Mouse (Mus musculus) cerebellum, adult 8-10 months (tissue): Measurements from ENCODE around the gene Xpnpep1.

ENCODE experiments used
- DNase-seq: peaks from one replicate; pipeline ENCODE4 v3.0.0; 2022

The Xpnpep1 gene

DNA sequence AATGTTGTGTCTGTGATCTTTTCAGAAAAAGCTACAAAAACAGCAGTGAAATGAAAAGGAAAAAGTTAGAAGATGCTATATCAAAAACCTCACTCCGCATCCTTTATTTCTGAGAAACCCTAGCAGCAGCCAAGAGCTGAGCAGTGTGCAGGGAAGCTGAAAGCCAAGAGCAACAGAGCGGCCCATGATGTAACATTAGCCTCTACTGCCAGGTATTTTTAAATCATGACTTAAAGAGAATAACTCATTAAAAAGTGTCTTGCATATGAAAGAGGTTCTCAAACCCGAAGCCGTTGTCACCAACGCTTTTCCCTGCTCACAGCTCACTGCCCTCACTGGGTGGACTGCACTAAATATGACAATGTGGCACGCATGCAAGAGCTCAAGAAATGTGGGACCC, 9.7 kb downstream of the Xpnpep1 start:
- no peak for DNase-seq

DNA sequence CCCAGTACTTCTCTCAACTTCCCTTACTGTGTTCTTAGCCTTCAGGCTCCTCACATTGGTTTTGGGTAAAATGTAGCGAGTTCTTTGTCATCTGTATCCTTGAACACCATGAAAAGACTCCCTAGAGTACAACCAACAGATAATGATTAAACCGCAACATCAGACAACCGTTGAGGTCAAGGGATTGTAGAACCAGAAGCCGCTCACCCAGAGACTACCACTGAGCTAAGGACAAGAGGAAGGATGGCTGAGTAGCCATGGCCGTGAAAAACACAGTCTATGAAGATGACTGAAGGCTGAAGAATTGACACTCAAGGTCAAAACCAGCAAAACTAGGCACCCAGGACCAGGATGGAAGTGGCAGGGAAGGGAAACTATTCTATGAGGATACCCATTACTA, 10.3 kb downstream of the Xpnpep1 start:
- no peak for DNase-seq

DNA sequence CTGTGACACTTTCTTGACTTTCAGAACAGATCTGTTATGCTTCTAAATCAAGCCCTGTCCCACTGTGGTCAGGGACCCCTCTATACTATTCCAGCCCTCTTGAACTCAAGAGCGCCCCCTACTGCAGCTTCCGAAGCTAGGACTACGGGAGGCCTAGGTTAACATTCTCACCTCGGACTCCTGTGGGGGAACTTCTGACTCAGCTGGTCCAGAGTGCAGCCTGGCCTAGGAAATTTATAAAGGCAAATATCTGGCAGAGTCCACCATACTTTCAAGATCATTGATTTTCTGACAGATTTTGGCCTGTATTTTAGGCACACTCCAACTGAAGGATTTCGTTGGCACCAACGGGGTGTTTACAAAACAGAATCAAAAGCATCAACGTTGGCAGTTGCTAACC, 11.0 kb downstream of the Xpnpep1 start:
- no peak for DNase-seq

DNA sequence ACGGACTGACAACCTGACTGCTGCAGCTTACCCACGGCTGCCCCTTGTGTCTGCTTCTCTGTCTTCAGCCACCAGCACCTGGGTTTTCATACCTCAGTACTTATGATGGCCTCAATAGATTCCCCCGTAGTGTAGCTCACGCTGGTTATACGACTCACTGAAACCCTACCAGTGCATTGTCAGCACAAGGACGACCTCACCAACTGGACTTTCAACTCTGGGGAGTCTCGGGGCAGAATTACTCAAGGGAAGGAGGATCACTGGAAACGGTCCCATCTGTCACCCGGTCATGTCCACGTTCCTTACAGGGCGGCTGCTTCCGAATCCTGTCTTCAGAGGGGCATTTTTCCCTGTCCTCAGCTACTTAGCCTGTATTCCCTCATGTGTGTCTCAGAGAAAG, 11.8 kb downstream of the Xpnpep1 start:
- no peak for DNase-seq

DNA sequence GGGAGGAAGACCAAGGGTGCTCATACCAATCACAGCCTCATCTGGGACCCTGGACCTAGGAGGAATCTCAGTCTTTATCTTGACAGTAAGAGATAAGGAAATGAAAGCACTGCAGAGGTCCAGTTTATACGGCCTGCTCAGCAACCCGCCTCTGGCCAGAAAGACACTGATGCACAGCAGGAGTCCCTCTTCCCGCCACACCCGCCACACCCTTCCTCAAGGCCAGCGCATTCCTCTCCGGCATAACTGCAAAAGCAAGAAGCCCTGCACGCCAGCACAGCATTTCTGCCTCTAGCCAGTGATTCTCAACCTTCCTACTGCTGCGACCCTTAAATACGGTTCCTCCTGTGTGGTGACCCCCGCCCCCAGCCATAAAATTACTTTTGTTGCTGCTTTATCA, 16.8 kb downstream of the Xpnpep1 start:
- no peak for DNase-seq

DNA sequence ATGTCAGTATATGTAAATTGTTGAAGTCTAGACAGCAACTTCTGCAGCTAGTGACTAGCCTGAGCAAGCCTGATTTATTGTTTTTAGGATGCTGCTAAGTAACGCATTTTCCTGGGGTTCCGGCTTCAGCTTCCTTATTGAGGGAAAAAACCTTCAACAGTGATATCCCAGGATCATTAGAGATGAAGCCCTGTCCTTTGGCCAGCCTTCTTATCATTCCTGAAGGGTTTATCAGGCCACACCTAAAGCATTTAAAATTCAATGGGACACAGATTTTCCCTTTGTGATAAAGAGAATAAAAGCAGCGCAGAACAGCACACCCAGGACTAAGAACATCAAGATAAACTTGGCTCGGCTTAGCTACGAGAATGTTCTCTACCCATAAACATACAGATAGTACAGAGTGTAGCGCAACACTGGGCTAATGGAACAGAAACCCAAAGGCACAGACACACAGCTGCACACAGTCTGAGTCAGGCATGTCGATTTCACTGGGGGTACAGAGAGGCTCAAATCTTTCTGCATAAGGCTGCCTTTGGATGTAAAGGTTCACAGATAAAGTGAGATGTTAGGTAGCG, 17.9 kb downstream of the Xpnpep1 start:
- DNase-seq: no peak

DNA sequence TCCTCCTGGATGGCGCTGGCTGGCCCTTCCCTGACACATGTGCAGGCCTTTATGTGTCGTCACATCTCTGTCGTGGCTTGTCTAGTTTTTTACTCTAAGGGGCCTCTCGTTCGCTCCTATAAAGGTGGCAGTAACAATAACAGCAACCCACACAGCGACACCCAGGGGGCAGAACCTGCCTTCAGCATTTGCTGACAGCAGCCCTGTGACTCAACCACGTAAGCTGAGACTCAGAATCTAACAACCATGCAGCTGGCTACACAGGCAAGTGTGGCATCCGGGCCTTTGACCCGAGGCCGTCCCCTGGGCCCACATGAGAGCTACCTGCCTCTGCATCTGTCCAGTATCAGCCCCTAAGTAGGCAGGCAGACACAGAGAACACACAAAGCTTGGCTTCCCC, 18.5 kb downstream of the Xpnpep1 start:
- no peak for DNase-seq

DNA sequence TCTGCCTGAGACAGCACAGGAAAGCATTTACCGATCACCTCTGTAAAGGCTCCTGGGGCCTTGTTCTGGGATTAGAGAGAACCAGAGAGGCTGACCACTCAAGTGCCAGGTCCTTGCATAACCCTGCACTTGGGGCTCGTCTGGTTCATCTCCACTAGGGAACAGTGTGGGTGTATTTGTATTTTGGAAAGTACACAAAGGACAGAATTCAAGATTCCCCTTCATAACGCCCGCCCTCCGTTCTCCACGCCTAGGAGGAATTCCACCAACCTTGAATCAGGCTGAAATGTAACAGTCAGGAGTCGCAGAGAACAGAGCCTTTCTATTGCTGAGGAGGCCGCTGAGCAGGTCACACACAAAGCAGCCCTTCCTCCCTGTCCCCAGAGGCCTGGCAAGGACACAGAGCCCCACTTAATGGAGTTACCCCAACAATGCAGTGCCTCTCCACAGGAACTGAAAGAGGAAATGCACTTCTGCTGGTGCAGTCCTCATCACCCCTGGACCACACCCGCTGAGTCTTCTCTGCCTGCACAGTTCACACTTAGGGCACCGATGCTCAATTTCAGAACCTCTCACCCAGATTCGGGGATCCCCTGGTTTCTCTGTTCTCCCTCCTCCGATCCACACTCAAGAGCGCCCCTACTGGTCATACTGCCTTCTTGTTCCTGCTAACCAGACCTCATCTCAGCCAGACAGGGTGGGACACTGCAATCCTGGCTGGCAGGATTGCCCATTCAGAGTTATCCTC, 20.1 kb downstream of the Xpnpep1 start:
- DNase-seq: peak; percentile 61

DNA sequence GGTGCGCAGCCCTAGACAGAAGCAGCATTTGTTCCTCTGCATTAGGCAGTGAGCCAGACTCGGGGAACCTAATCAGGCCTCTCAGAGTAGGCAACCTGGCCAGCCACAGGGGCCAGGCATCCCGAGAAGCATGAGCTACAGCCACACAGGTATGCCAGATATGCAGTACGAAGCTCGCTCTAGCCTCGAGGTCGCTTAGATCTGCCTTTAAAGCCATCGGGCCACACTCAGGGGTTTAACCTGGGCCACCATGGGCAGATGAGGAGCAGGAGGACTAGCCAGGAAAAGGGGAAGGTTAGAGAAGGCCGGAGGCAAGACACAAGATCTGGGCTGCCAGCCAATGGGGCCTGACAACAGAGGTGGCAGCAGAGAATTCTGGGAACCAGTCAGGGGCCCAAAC, 22.1 kb downstream of the Xpnpep1 start:
- DNase-seq: peak; percentile 54

DNA sequence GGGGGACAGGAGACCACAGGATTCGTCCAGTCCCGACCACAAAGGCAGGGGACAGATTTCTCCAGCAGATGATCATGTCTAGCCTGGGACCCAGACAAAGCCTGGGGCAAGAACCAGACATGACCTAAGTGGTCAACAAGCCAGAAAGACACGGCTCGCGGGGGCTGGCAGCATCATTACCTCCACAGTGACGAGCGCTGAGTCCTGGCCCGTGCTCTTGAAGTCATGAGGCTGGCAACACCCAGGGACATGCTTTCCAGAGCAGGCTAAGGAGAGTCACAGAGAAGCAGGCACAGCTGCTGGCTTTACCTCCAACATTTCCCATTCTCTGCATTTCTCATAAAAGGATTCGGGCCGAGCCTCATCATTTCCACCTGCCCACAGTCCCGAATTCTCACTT, 22.8 kb downstream of the Xpnpep1 start:
- no peak for DNase-seq

DNA sequence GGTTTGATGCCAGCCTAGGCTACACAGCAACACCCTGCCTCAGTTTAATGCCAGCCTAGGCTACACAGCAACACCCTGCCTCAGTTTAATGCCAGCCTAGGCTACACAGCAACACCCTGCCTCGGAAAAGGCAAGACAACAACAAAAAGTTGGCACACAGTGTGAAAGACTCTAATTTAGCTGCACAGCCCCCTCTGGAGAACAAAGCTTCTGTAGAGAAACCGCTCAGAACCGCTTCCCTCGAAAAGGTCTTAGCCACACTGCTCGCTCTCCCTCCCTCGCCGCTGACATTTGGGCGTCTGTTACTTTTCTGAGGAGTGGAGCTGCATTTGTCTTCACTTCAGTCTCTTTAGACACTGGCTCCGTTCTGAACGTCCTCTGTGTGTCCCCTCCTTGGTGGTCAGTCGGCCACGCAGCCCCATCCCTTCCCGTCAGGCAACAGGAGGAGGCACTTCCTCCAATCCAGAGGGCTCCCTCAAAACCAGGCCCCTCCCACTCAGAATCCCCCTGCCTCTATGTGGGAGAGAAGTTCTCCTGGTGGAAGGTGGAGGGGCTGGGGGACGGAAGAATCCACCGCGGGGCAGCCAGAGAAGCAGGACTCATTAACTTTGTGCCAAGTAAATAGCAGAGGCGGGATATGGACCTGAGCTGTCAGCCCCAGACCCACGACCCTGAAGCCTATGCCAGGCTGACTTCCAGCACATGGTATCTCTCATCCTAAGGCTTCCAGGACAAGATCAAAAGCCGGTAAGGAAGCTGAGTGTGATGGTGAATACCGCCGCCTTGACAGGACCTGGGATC, 24.9 kb downstream of the Xpnpep1 start:
- DNase-seq: no peak

DNA sequence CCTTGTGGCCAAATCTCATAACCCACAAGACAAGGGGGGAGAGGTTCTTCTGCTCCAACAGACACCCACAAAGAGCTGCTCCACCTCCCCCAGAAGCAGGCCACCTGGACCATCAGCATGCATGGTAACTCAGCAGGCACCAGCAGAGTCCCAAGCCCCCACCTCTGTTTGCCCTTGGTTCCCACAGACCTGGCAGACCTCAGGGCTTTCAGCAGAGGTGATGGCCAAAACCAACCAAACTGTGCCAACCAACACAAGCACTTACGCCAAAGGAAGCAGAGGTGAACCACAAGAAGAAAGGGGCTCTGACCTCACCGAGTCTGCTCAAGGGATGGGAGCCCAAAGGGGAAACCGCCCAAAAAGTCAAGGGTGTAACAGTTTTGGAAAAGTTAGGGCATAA, 26.3 kb downstream of the Xpnpep1 start:
- DNase-seq: no peak

DNA sequence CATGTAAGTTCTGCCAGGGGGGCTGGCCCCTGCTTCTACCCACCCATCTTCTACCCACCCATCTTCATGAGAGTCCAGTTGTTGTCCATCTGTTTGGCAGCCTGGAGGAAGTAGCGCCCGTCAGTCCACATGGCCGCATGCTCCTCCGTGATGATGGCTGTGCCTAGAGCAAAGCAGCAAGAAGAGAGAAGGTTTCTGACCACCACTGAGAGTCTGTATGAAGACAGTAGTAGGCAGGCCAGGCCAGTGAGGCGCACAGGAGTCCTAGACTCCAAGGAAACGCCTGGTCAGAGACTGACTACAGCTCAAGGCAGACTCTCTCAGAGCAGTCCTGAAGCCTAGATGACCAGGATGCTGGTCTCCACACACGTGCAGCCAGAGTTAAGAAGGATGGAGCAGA, 26.7 kb downstream of the Xpnpep1 start:
- DNase-seq: no peak

DNA sequence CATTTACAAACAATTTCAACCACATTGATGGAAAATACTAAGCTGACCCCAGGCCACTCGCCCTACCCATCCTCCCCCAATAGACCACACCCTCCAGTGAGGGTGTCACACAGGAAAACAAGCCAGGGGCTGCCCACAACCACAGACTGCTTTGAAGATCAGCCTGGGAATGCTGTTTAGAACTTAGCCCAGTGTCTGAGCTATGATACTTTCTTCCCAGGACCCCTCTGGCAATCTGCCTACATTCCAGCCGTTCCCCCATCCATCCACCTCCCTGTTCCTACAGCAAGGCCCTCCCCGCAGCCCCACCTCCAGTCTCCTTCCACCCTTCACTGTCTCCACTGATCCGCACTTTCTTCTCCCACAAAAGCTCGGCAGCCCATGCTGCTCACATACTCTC, 29.1 kb downstream of the Xpnpep1 start:
- no peak for DNase-seq

DNA sequence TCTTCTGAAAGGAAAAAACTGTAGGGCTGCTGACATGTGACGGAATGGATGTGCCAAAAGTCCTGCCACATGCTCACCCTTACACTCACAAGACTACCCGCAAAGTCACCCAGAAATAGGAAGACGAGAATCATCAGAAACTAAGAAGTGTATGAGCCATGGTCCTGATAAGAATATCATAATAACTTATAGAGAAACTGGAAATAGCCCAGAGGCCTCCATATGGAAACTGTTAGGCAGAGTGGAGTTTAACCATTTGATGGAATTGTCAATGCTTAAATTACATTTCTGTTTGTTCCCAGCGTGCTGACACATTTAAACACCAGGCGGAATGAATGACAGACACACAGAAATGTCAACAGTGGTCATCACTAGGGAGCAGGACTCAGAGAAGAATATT, 31.1 kb downstream of the Xpnpep1 start:
- no peak for DNase-seq

DNA sequence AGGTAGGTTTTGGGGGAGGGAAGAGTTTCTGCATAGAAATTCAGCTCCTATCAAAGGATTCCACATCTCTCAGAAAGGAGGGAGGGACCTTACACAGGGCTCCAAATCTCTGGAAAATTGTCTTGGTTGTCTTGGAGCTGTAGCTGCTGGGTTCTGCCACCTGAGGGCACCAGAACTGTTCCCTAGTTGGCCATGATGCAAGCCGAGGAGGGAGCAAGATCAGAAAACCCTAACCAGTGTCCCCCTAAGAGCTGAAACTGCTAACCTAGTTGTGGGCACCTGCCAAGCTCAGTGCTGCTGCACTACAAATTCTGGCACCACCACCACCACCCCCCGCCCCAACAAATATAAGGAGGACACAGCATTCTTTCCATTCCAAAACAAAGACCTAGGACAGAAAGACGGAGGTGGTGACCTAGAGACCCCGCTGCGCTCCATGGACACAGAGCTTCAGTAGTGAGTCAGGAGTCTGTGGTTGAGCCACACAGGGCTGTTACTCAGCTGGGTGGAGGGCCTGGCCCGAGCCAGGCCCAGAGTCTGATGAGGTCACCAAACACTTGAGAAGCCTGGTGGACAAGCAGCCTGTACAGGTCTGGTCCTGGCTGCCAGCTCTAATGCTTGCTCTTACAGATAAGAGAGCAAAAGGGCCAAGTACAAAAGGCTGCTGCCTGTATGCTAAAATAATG, 31.9 kb downstream of the Xpnpep1 start:
- peak; percentile 69 for DNase-seq

DNA sequence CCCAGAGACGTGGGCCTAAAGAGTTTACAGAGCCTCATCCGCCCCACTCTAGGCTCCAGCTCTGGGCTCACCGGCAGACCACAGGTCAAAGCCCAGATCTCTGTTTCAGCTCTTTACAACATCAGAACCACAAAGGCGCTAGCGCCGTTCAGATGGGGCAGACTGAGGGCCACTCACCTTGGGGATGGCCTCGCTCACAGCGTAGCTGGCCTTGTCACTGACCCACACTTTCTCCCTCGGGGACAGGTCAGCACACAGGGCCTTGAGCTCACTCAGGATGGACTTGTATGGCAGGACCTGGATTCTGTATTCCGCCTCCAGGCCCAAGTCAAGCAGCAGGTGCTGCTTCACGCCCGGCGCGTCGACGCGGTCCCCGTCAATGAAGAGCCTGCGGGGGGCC, 34.0 kb downstream of the Xpnpep1 start:
- no peak for DNase-seq

DNA sequence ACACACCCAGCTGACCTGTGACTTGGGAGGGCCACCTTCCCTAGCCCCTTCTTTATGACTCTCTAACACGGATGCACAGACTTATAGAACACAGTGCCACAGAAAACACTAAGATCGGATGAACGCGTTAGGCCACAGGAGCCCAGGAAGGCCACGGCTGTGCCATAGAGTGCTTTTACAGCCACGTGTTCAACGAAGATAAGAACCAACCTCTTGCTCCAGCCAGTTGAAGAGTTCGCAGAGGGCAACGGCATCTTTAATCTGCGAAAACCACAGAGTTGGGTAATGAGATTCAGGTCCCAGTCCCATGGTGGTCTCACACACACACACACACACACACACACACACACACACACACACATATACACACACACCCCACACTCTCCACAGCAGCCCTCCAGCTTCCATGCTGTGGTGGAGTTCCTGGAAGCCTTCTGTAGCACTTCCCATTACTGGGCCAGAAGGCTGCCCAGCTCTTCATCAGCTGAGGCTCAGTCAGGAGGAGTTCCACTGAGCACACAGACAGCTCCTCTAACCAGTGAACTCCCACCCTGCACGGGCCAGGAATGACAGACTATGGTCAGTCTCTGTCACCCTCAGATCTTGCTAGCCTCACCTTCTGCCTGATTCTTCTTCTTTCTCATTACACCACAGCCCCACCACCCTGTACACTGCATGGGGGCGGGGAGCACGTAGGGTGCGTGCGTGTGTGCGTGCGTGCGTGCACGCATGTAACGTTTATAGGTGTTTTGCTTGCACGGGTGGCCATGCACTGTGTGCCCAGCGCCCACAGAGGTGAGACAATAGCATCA, 36.3 kb downstream of the Xpnpep1 start:
- DNase-seq: no peak

DNA sequence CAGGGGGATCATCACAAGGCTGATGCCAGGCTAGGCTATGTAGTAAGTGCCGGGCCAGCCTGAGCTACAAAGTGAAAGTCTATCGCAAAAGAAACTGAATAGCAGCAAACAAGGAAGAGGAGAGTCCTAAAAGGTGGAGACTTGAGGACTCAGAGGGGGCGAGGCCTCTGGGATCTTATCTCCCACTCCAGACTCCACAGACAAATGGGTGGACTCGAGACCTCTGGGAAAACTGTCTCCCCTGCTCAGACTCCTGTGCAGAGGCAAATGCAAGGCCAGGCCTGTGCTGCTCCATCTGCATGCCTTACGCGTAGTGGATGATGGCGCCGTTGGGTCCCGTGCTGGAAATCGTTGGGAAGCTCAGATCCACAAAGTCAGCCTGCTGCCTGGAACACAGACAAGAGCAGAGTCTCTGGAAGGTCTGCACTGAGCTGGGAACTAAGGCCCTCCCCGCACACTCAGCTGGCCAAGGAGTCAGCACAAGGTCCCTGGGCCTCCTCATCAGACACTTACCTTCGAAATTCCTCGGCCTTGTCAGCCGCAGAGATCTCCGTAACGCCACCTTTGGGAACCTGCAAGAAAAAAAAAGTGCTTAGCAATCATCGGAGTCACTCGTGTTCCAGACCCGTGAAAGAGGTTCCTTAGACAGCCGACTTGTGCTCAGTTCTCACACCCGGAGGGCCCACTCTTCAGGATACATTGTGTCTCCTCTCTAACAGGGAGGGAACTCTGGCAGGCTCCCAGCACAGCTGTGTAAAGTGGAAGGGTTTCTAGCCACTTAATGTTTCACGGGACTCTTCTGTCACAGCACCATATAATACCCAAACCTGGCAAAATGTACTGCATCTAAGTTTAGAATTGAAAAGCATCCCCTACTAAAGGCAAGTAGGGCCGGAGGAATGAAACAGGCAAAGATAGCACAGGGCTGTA, 37.6 kb downstream of the Xpnpep1 start:
- no peak for DNase-seq

DNA sequence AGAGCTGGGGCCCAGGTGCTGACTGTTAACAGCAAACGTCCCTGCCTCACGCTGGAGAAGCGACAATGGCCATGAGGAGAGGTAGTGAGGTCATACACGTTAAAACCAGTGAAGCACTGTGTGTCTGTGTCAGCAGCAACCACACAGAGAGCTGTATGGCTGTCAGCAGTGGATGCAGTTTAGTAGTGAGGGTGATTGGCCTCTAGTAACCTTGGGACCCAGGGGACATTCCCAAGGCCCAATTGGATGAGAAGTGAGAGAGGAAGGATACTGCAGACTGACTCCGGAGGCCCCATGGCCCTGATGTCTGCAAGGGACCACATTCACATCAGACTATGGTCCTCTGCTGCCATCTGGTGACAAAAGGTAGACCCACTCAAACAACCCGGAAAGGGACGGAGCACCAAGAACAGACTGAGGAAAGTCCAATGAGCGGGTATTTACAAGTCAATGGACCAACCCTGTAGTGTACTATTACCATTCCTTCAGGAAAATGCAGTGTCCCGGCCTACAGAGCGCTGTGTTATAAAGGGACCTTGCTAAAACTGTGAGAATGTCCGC, 47.1 kb downstream of the Xpnpep1 start:
- DNase-seq: no peak

DNA sequence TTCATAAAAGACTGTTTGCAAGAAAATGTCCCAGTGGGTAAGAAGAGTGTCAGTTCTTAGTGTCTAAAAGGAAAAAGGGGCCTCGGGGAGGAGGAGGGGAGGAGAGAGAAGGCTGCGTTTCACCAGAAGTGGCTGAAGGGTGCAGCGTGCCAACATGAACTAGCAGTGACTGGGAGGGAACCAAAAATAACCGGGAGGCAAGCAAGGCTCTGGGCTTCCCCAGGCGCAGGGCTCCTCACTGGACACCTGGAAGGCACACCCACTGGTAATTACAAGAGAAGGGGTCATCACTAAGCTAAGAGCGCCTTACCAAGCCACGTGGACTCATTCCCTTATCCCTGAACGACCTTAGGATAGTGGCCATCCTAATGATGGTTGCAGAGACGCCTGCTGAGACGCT, 48.1 kb downstream of the Xpnpep1 start:
- no peak for DNase-seq
